Mouse (Mus musculus): Measurements from ENCODE around the gene Gm20388. TPM values are rescaled to one million over a fixed set of nuclear protein-coding genes. Genes with fewer than 3 reads are reported as not detected.

Gm20388 gene
- total RNA-seq, 2 experiments from 2014 or later: 18.6 TPM; not detected in 1

DNA sequence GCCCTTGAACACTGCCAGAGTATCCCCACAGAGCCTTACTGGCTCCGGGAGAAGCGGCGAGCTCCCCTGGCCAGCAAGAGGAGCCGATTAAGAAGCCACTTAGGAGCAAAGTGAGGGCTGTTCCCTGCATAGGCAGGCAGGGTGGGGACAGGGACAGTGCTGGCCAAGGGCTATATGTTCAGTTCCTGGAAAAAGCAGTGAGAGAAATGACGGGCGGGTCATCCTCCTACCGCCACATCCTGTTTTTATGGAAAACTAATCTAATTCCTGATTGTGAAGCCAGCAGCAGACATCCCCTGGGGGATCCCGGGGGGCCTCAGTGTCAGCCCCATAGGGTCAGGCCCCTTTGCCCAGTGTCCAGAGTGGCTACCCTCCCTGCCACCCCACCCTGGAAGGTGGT is 2620.7 kb downstream of the Gm20388 start:
- intact Hi-C loops (cut with DNase I): no loop called here

DNA sequence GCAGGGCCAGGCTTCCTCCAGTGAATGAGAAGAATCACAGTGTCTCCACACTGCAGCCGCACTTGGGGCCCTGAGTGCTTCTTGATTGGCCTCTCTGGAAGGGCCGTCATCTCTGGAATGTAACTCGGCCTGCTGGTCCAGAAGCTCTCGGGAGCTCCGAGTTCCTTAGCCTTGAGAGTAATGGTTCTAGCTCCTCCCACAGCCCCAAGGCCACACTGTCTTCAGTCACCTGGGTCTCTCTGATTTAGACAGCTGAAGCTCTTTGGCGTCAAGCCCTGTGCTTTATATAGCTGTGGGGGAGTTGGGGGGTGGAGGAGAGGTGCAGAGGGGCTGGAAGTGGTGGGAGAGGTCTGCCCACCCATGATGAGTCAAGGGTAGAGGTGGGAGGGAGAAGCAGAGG is 2626.4 kb downstream of the Gm20388 start:
- DNase-seq (ENCODE audit: low spot score in 2 of 2): peak in 1 of 2 experiments; percentile 39
- intact Hi-C loops (cut with DNase I): no loop called here

More for the DNA sequence above, 2620.7 kb downstream of the Gm20388 start:
- no peak for DNase-seq (ENCODE audit: low spot score in 2 of 2)

- no peak for DNase-seq (ENCODE audit: low spot score in 2 of 2)
- intact Hi-C loops (cut with DNase I): no loop called here
Measured at GRCm38 (mm10) chr8:122537812-122538211, 2627.2 kb downstream of the Gm20388 start.

- no peak for DNase-seq (ENCODE audit: low spot score in 2 of 2)
- intact Hi-C loops (cut with DNase I): no loop called here
Measured at GRCm38 (mm10) chr8:122538310-122539076, 2627.9 kb downstream of the Gm20388 start.

DNA sequence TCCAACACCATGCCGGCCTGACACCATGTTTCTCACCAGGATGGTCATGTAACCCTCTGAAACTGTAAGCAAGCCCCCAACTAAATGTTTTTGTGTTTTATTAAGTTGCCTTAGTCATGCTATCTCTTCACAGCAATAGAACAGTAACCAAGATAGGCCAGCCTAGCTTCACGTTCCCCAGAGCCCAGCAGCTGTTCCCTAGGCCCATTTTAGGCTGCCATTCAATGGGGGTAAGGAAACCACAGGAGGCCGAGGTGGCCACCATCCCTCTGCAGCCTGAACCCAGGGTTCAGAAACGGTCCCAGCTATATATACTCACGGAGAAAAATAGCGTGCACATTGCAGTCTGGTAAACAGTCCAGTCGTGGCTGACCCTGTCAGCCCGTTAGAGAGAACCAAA is 2633.5 kb downstream of the Gm20388 start:
- DNase-seq (ENCODE audit: low spot score in 2 of 2): no peak
- intact Hi-C loops (cut with DNase I): no loop called here

DNA sequence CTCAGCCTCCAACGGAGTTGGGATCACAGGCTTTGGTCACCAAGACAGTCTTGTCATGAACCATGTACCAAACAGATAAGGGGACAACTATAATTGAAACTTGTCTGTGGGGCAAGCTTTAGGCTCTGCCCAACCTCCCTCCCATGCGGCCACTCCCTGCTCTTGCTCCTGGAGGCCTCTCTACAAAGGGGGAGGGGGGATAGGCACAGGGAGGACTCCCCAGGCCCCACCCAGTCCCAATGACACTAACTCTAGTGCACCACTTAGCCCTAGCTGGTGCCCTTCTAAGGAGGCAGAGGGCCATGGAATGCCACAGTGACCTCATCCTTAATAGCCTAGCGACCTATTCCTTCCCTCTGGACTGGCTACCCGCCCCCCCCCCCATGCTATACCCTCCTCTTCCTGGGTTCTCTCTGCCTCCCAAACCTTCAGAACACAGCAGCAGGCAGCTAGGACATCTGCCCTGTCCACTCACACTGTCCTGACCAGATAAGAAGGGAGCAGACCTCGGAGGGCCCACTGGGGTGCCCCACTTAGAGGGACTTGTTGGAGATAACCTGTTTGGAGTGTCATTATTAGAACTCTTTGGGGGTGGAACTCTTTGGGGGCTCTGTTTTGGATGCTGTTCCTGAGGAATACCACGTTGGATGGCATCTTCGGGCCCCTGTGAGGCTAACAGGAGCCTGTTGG is 2635.6 kb downstream of the Gm20388 start:
- intact Hi-C loops (cut with DNase I): no loop called here
- DNase-seq (ENCODE audit: low spot score in 2 of 2): no peak

GRCm38 (mm10) chr8:122546811-122547453 is 2636.3 kb downstream of the Gm20388 start:
- intact Hi-C loops (cut with DNase I): no loop called here
- DNase-seq (ENCODE audit: low spot score in 2 of 2): no peak

- DNase-seq (ENCODE audit: low spot score in 2 of 2): no peak
- intact Hi-C loops (cut with DNase I): no loop called here
Measured at GRCm38 (mm10) chr8:122547815-122548214, 2637.2 kb downstream of the Gm20388 start.

DNA sequence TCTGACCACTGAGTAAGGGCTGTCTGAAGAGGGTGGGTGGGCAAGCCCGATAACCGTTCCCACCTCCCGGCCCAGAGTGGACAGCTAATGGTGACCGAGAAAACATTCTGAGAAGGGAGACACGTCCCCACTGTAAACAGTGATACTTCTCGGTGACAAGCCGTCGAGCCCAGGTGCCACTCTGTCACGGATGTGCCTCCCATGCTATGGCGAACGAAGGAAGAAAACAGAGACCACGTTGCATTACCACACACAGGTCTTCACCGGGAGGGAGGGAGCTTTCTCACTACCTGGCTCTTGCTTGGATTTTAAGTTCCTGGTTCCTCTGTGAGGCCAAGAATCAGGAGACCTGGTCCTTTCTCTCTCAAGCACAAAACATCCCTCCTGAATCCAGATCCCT is 2637.7 kb downstream of the Gm20388 start:
- DNase-seq (ENCODE audit: low spot score in 2 of 2): no peak
- intact Hi-C loops (cut with DNase I): no loop called here

DNA sequence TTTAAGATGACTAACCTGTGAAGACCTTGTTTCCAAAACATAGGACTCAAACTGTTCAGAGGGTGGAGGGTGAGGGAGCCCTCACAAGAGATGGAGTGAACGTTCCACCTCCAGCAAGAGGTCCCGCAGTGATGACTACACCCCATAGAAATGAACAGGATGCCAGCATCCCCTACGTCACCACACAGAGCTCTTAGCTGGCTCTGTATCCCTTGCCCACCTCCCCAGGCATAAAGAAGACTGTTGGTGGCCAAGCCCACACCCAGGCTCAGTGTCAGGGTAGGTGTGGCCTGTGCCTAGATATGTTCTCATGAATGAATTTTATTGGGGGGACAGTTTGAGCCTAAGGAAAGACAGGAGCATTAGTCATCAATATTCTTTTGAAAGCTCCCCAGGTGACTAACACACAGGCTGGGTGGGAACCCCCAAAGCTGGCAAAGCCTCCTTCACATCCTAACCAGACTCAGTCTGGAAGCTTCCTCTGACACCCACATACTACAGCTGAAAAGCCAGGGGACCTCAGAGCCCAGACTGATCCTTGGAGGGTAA is 2638.3 kb downstream of the Gm20388 start:
- intact Hi-C loops (cut with DNase I): no loop called here
- peak in 1 of 2 experiments; percentile 56 for DNase-seq (ENCODE audit: low spot score in 2 of 2)

DNA sequence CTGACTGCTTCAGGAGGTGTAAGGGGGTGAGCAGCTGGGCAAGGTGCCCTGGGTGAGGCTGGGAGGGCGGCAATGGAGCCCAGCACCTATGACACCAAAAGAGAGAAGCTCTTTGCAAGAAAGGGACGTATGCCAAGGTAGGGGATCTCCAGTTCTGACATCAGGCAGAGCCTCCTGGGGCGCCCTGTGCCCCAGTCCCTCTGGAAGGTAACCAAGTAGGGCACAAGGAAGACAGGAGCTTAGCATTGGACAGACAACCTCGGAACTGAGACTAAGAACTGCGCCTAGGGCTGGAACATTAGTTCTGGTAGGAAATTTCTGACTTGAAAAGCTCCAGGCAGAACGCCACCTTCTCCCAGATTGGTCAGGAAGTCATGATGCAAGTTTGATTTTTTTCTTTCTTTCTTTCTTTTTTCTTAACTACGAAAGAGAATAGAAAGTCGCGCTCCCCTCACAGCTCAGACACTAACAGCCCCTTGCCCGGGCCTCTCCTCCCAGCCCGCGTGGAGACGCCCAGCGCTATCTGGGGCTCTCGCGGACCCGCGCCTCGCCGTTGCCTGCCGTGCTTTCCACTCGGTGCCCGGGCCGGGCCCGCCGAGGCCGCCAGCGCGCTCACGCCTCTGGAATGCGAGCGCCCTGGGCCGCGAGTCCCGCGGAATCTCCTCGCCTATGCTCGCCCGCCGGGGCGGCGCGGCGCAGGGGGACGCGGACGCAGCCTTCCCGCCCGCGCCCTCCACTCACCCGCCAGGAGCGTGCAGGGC is 2639.8 kb downstream of the Gm20388 start:
- DNase-seq (ENCODE audit: low spot score in 2 of 2): no peak
- intact Hi-C loops (cut with DNase I): loop anchor here (5.0 kb wide), 1 partner anchor 108 kb away; the partner anchor contains the start of gene Mvd

GRCm38 (mm10) chr8:122550995-122551264 is 2640.3 kb downstream of the Gm20388 start:
- intact Hi-C loops (cut with DNase I): loop anchor here (1.0 to 5.0 kb wide), 2 partner anchors 50 to 109 kb away; partner anchors contain the start of gene Mvd
- DNase-seq (ENCODE audit: low spot score in 2 of 2): no peak

DNA sequence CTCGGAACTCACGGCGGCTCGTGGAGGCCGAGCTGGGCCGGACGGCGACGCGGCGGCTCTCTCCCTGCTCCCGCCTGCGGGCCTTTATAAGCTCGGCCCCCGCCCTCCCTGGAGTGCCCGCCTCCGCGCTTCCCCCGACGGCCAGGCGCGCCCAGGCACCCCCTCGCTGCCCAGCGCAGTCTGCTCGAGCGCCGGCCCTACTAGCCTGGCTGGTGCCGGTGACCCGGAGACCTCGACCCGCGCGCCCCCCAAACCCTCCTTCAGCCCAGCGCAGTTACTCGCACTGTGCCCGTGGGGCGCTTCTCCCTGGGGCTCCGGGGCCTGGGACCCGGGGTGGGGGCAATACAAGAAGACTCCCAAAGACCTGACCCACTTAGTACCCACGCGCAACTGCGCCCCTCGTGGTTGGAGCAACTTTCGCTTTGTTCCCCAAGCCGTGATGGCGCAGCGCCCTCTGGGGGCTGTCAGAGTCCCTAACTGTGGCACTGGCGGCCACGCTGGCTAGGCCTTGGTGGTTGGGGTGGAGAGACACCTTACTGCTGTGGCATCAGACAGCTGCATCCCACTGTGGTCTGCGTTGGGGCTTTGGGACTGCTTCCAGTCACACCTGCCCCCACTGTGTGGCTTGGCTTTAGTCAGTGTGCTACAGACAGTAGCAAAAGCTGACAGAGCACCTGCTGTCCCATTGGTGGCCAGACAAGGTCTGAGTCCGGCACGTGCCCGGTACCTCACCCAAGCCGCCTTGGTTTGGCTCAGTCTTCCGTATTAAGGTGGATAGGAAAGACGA is 2640.8 kb downstream of the Gm20388 start, which contains the start of gene Piezo1:
Gene Piezo1, minus strand, starts transcription at position 65 of the 787 bp plus-strand sequence.
- peak; percentile 77 to 84 for DNase-seq (ENCODE audit: low spot score in 2 of 2)
- intact Hi-C loops (cut with DNase I): loop anchor here (1.0 to 5.0 kb wide), 2 partner anchors 50 to 109 kb away; partner anchors contain the start of gene Mvd

DNA sequence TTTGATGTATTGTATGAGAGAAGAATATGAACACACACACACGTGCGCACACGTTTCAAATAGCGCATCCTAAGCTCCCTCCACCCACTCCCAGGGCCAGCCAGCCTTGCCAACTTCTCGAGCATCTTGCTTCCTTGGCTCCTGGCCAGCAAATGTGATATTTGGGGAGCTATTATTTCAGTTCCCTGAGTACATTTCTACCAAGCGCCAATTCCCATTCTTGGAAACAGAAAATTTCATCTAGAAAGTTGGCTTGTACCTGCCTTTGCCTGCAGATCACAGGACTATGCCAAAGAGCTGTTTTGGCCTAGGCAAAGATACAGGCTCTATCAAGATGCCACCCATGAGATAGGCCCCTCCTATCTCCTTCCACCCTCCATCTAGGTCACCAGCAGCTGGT is 2644.1 kb downstream of the Gm20388 start:
- peak; percentile 76 to 83 for DNase-seq (ENCODE audit: low spot score in 2 of 2)
- intact Hi-C loops (cut with DNase I): loop anchor here (5.0 kb wide), 1 partner anchor 112 kb away; the partner anchor contains the start of gene Mvd

DNA sequence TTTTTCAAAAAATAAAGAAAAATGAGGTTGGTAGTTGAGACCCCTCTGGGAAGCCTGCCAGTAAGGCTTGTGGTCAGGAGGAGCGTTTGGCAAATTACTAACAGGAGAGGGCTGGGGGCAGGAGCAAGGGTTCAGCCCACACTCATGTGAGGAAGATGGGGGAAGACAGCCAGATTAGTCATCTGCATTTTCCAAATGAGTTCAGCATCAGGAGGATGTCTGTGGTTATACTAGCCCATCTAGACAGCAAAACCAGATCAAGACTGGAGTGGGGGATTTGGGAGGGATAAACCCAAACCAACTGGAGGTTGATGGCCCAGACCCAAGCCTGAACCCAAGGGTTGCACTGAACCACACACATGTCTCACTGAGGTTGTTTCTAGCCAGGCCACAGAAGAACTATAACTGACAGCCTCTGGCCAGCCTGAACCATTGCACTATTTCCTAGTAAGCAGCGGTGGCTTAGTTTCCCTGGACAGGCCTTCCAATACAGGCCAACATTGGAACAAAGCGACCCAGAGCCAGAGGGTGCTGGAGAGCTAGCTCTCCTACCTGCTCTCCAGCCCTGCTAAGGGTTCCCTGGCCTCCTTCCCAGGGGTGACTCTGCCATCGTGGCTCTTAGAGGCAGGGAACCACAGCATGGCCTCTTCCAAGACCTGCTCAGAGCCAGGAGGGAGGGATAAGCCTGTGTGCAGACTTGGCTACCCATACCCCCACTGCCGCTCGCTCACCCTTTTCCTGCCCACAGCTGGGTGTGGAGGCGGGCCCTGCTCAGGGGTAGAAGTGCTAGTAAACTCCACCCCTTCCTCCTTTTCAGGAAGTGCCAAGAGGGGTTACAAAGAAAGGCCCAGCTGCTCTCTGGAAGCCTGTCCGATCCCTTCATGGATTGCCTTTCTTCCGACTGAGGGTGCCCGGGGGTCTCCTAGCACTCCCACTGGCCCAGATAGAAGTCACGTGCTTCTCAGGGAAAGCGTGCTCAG is 2645.7 kb downstream of the Gm20388 start:
- intact Hi-C loops (cut with DNase I): no loop called here
- DNase-seq (ENCODE audit: low spot score in 2 of 2): peak in 1 of 2 experiments; percentile 55

GRCm38 (mm10) chr8:122557248-122558038 is 2646.8 kb downstream of the Gm20388 start:
- no peak for DNase-seq (ENCODE audit: low spot score in 2 of 2)
- intact Hi-C loops (cut with DNase I): no loop called here
